Mouse (Mus musculus) layer of hippocampus, postnatal 10 days (tissue): Measurements from ENCODE around the gene Ncam1. TPM values are rescaled to one million over a fixed set of nuclear protein-coding genes. Genes with fewer than 3 reads are reported as not detected.
A peak's percentile ranks its signal among the peaks of the same experiment; 100 is the strongest.

Experiments used
- DNase-seq, 2 experiments: peaks; one replicate each; pipeline ENCODE4 v3.0.0; 2021; ENCODE audit warnings: low spot score in 2 of 2
- total RNA-seq, 2 experiments: library from RNA; stranded (reverse); gene quantifications; 2 replicates each; pipeline ENCODE4 v1.2.3; 2021

The Ncam1 gene
- total RNA-seq, 2 experiments from 2014 or later = 591 to 653 TPM

GRCm38 (mm10) chr9:49509628-49510027 is 289.1 kb downstream of the Ncam1 start:
- no peak for DNase-seq

GRCm38 (mm10) chr9:49509094-49509493 is 289.6 kb downstream of the Ncam1 start:
- DNase-seq = no peak

GRCm38 (mm10) chr9:49507829-49508585 is 290.7 kb downstream of the Ncam1 start:
- no peak for DNase-seq

GRCm38 (mm10) chr9:49504658-49505057 is 294.1 kb downstream of the Ncam1 start:
- no peak for DNase-seq

GRCm38 (mm10) chr9:49502245-49502644 is 296.5 kb downstream of the Ncam1 start:
- DNase-seq = no peak

- DNase-seq = no peak
Measured at GRCm38 (mm10) chr9:49499878-49500277, 298.8 kb downstream of the Ncam1 start.

GRCm38 (mm10) chr9:49493979-49494649 is 304.6 kb downstream of the Ncam1 start:
- peak; percentile 63 to 72 for DNase-seq

GRCm38 (mm10) chr9:49490609-49491008 is 308.1 kb downstream of the Ncam1 start:
- DNase-seq = peak; percentile 33 to 34

- DNase-seq = peak; percentile 93 to 94
Measured at GRCm38 (mm10) chr9:49488912-49489895, 309.5 kb downstream of the Ncam1 start.

GRCm38 (mm10) chr9:49488258-49488657 is 310.5 kb downstream of the Ncam1 start:
- peak in 1 of 2 experiments; percentile 8 for DNase-seq

- DNase-seq = no peak
Measured at GRCm38 (mm10) chr9:49487657-49487943, 311.1 kb downstream of the Ncam1 start.

- peak; percentile 7 to 8 for DNase-seq
Measured at GRCm38 (mm10) chr9:49486805-49487656, 311.7 kb downstream of the Ncam1 start.

- DNase-seq = peak; percentile 64 to 73
Measured at GRCm38 (mm10) chr9:49485892-49486311, 312.8 kb downstream of the Ncam1 start, which contains the start of gene Ttc12. Ttc12 (minus strand) TSS chr9:49486225.

GRCm38 (mm10) chr9:49485250-49485891 is 313.4 kb downstream of the Ncam1 start:
- DNase-seq = peak in 1 of 2 experiments; percentile 57

- DNase-seq = no peak
Measured at GRCm38 (mm10) chr9:49483316-49483715, 315.4 kb downstream of the Ncam1 start.

GRCm38 (mm10) chr9:49472126-49472525 is 326.6 kb downstream of the Ncam1 start:
- DNase-seq = no peak

- DNase-seq = no peak
Measured at GRCm38 (mm10) chr9:49470946-49471345, 327.8 kb downstream of the Ncam1 start.

- DNase-seq = no peak
Measured at GRCm38 (mm10) chr9:49470006-49470405, 328.7 kb downstream of the Ncam1 start.

- DNase-seq = no peak
Measured at GRCm38 (mm10) chr9:49456136-49456535, 342.6 kb downstream of the Ncam1 start.

- DNase-seq = no peak
Measured at GRCm38 (mm10) chr9:49452396-49452795, 346.3 kb downstream of the Ncam1 start.
